Mouse (Mus musculus) kidney, embryonic 14.5 days (tissue): Measurements from ENCODE around the gene Rad9a. TPM values are rescaled to one million over a fixed set of nuclear protein-coding genes. Genes with fewer than 3 reads are reported as not detected.
"Not testable (repeated sequence)": the region's sequence is repeated elsewhere in the genome, so short reads cannot be mapped to it uniquely, and the experiment has no call there.

Source experiments
- ATAC-seq: fragments of 200-750 bp; cut with Nextera tagmentation; 2 replicates; pipeline ENCODE4 v1.8.0; 2017; ENCODE audit warnings: moderate number of reproducible peaks, mild to moderate bottlenecking, moderate TSS enrichment, moderate library complexity; ENCODE audit not compliant: low FRiP score, low TSS enrichment
- H3K27ac ChIP-seq: fragments of 300-500 bp; sonication (generic); 2 replicates; pipeline ENCODE4 v1.5.1; 2014; ENCODE audit warnings: low read depth, mild to moderate bottlenecking, low read length, moderate library complexity, mixed read lengths
- H3K27me3 ChIP-seq: fragments of 300-500 bp; sonication (generic); 2 replicates; pipeline ENCODE4 v1.6.1; 2014; ENCODE audit warnings: mild to moderate bottlenecking, low read length; ENCODE audit not compliant: control insufficient read depth, insufficient read depth
- H3K36me3 ChIP-seq: fragments of 300-500 bp; sonication (generic); 2 replicates; pipeline ENCODE4 v1.6.1; 2014; ENCODE audit warnings: low read length, mixed read lengths; ENCODE audit not compliant: control insufficient read depth, insufficient read depth
- H3K4me1 ChIP-seq: fragments of 300-500 bp; sonication (generic); 2 replicates; pipeline ENCODE4 v1.6.1; 2014; ENCODE audit warnings: low read length, mixed read lengths; ENCODE audit not compliant: control insufficient read depth, insufficient read depth
- H3K4me2 ChIP-seq: fragments of 300-500 bp; sonication (generic); replicated peaks from 2 replicates; pipeline ENCODE4 v1.6.1; 2014; ENCODE audit warnings: low read depth, mild to moderate bottlenecking, low read length
- H3K4me3 ChIP-seq: fragments of 300-500 bp; sonication (generic); 2 replicates; pipeline ENCODE4 v1.5.1; 2014; ENCODE audit warnings: mild to moderate bottlenecking, low read length
- H3K9ac ChIP-seq: fragments of 300-500 bp; sonication (generic); 2 replicates; pipeline ENCODE4 v1.6.1; 2014; ENCODE audit warnings: low read depth, mild to moderate bottlenecking, low read length, moderate library complexity
- H3K9me3 ChIP-seq: fragments of 300-500 bp; sonication (generic); 2 replicates; pipeline ENCODE4 v1.6.1; 2016; ENCODE audit warnings: low read length; ENCODE audit not compliant: control insufficient read depth
- WGBS: fragments of 180-500 bp; shearing (Covaris S2); extraction: QIAGEN DNeasy Blood & Tissue Kit; methylation state at CpG from one replicate; pipeline ENCODE4 v1.1.7; 2014; 5-methylcytosine and 5-hydroxymethylcytosine counted together
- polyA plus RNA-seq: library from polyadenylated mRNA; unstranded; fragments of >200 nt; fragmentation: Nextera tagmentation; extraction: Ambion mirVana; gene quantifications from 2 replicates; pipeline ENCODE4 v1.2.1, GENCODE M21; 2014

Rad9a gene
- 34.7 and 39.5 TPM in 2 replicates for polyA plus RNA-seq

DNA sequence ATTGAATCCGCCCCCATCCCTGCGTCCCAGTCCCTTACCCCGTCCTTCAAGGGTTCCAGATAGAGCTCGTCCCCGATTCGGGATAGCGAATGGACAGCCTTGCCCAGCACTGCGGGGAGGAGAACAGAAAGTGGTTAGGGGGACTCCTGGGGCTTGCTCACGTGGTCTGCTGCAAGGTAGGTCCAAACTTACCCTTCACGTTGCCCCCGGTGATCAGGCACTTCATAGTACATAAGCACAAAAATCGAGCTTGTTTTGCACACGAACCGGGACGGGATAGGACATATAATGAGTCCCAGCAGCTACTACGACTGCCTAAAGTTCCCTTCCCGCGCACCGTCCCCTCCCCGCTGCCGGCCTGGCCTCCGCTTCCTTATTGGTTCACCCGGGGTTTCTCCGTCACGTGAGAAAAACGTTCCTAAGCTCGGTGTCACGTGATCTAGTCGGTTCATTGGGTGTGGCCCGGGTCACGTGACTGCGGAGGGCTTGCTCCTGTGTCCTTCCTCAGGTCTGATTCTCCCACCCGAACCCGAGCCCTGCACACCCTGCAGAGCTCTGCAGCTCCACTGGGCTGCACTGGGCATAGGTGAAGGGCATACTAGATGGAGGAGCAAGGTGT lies at the start of gene Rad9a:
Rad9a (minus strand) TSS at position 372 of the 619 bp plus-strand sequence.
- ATAC-seq, result peak; percentile 85
- WGBS, result under 1% methylated on average over 34 of the region's 34 CpGs
- Histone ChIP-seq H3K27ac (peak within 1 kb of the TSS; percentile 12; the same call in 1 of the 2 replicates), H3K4me1 (peaks cover 19% of the 10 kb centered on the region), H3K36me3 (peaks cover 36% of the 10 kb centered on the region; the same call in 1 of the 2 replicates), H3K27me3 (no peaks in the 10 kb centered on the region; the same call in 1 of the 2 replicates), H3K4me3 (peak within 1 kb of the TSS; percentile 71), H3K4me2 (peak within 1 kb of the TSS; percentile 82), H3K9ac (peak within 1 kb of the TSS; percentile 83), H3K9me3 (no peaks in the 10 kb centered on the region)

GRCm38 (mm10) chr19:4248683-4249082 lies 47.2 kb upstream of the Rad9a start:
- not testable (repeated sequence) for H3K4me2 ChIP-seq, H3K4me1 ChIP-seq, H3K27me3 ChIP-seq, H3K9ac ChIP-seq, H3K9me3 ChIP-seq, ATAC-seq, H3K27ac ChIP-seq, H3K36me3 ChIP-seq, H3K4me3 ChIP-seq
- 69% methylated on average over 1 of the region's 1 CpGs for WGBS

- H3K4me2 ChIP-seq, result no peak overlapping the region
- no peaks in the 10 kb centered on the region for H3K36me3 ChIP-seq
- 56% methylated on average over 1 of the region's 1 CpGs for whole genome bisulfite sequencing
- H3K9me3 ChIP-seq, result no peaks in the 10 kb centered on the region
- ATAC-seq, result no peak
- no peak overlapping the region for H3K4me3 ChIP-seq
- no peaks in the 10 kb centered on the region for H3K4me1 ChIP-seq
- no peaks in the 10 kb centered on the region; the same call in 1 of the 2 replicates for H3K27me3 ChIP-seq
- no peak overlapping the region for H3K27ac ChIP-seq
- H3K9ac ChIP-seq, result no peak overlapping the region
Measured at GRCm38 (mm10) chr19:4247010-4247409, 45.5 kb upstream of the Rad9a start.

DNA sequence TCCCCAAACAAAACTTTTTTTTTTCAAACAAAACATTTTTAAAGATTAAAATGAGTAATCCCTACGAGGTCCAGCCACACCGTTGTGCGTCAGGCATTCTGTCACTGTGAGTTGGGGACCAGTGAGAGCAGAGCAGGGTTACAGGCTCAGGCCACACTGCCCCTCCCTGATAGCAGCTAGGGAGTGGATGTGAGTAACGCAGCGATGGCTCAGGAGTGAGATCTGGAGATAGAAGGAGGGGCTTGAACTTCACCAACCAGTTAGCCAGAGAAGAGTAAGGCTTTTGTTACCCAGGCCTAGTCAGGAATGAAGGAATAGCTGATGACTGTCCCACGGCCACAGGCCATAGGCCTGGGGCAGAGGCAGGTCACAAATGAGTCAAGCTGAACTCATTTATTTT lies 43.3 kb upstream of the Rad9a start:
- no peaks in the 10 kb centered on the region for H3K36me3 ChIP-seq
- H3K4me3 ChIP-seq, result no peak overlapping the region
- H3K27me3 ChIP-seq, result no peaks in the 10 kb centered on the region; the same call in 1 of the 2 replicates
- H3K4me1 ChIP-seq, result no peaks in the 10 kb centered on the region
- no peak overlapping the region for H3K4me2 ChIP-seq
- no peak for ATAC-seq
- H3K9ac ChIP-seq, result no peak overlapping the region
- 79% methylated on average over 6 of the region's 6 CpGs for WGBS
- no peak overlapping the region for H3K27ac ChIP-seq
- H3K9me3 ChIP-seq, result no peaks in the 10 kb centered on the region

DNA sequence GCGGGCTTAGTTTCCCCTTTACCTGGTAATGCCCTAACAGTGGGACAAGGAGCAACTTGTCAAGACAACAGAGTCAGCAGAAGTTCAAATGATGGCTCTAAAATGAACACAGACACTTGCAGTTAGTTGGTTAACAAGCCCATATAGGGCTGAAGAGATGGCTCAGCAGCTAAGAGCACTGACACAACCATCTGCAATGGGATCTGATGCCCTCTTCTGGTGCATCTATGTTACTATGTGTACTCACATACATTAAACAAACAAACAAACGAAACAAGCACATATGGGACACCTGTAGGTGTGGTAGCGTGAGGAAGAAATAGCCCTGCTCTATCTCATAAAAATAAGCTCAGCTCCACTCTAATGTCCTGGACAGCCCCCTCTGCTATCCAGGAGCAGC lies 41.0 kb upstream of the Rad9a start:
- Histone ChIP-seq H3K4me1 (no peaks in the 10 kb centered on the region), H3K4me2 (no peak overlapping the region), H3K9ac (no peak overlapping the region), H3K27ac (no peak overlapping the region), H3K4me3 (no peak overlapping the region), H3K27me3 (no peaks in the 10 kb centered on the region), H3K9me3 (no peaks in the 10 kb centered on the region), H3K36me3 (no peaks in the 10 kb centered on the region)
- no peak for ATAC-seq
- WGBS, result 68% methylated on average over 3 of the region's 3 CpGs

DNA sequence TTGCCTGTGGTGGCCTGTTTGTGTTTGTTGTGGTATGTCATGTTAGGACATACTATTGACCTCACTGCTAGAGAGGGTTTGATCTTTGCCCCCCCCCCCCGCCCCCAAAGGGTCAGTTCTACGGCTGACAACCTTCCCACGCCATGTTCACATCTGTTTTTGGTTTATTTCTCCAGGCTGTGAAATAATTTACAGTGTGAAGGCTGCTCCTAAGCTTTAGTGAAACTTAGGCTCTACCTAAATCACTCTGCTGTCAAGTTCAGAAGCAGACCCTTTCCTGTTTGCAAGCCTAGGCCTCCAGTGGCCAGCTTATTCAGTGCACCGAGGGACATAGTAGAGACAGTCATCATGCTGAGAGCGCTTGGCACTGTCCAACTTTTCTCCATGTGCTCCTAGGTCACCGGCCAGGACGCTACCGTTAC lies 38.8 kb upstream of the Rad9a start:
- Histone ChIP-seq H3K4me3 (no peak overlapping the region), H3K4me2 (no peak overlapping the region), H3K9me3 (no peaks in the 10 kb centered on the region), H3K27ac (no peak overlapping the region), H3K36me3 (no peaks in the 10 kb centered on the region), H3K27me3 (no peaks in the 10 kb centered on the region), H3K9ac (no peak overlapping the region), H3K4me1 (no peaks in the 10 kb centered on the region)
- ATAC-seq, result peak; percentile 79
- WGBS, result 31% methylated on average over 8 of the region's 8 CpGs

DNA sequence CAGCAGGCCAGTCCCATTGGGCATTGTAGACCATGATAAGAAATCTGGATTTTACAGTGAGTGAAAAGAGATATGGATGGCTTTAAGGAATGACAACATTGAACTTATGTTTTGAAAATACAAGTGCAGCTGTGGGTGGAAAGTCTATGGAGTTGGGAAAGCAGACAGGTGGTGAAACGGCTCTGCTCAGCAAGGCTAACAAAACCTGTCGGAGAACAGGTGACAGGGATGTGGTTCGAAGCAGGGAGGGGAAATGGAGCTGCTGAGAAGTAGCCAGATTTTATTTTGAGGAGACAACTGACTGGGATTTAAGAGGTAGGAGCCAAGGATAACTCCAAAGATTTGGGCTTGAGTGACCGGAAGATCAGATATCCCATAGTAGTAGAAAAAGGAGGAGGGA lies 33.1 kb upstream of the Rad9a start:
- no peaks in the 10 kb centered on the region for H3K9me3 ChIP-seq
- H3K4me1 ChIP-seq, result peaks cover 20% of the 10 kb centered on the region
- 74% methylated on average over 4 of the region's 4 CpGs for WGBS
- no peak overlapping the region for H3K4me2 ChIP-seq
- no peak overlapping the region for H3K4me3 ChIP-seq
- ATAC-seq, result no peak
- H3K9ac ChIP-seq, result no peak overlapping the region
- H3K27me3 ChIP-seq, result no peaks in the 10 kb centered on the region
- no peak overlapping the region for H3K27ac ChIP-seq
- no peaks in the 10 kb centered on the region for H3K36me3 ChIP-seq

GRCm38 (mm10) chr19:4232651-4233050 lies 31.2 kb upstream of the Rad9a start:
- Histone ChIP-seq H3K4me2 (peak overlapping the region; percentile 51; the same call in 1 of the 2 replicates), H3K9me3 (no peaks in the 10 kb centered on the region), H3K9ac (0 out of 2 replicates have a peak overlapping the region, but pooled peaks have one; percentile 32), H3K27ac (no peak overlapping the region), H3K36me3 (no peaks in the 10 kb centered on the region), H3K27me3 (no peaks in the 10 kb centered on the region), H3K4me1 (peaks cover 23% of the 10 kb centered on the region), H3K4me3 (no peak overlapping the region)
- 76% methylated on average over 7 of the region's 7 CpGs for WGBS
- ATAC-seq, result no peak

DNA sequence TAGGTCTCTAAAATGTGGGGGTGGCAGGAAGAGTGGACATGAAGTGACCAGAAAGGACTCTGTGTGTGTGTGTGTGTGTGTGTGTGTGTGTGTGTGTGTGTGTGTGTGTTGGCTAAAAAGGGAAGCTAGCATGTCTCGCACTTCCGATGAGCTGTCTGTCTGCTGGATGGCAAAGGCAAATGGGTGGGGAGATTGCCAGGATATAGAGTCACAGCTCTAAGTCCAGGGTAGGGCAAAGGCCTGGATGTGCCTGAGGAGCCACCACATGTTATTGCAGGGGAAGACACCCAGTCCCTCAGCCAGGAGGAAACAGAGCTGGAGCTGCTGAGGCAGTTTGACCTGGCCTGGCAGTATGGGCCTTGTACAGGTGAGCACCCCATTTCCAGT lies 30.7 kb upstream of the Rad9a start:
- Histone ChIP-seq H3K9ac (peak overlapping the region; percentile 44; the same call in 1 of the 2 replicates), H3K36me3 (no peaks in the 10 kb centered on the region), H3K27me3 (no peaks in the 10 kb centered on the region), H3K9me3 (no peaks in the 10 kb centered on the region), H3K4me3 (peak overlapping the region; percentile 46), H3K4me1 (peaks cover 23% of the 10 kb centered on the region), H3K4me2 (peak overlapping the region; percentile 51), H3K27ac (peak overlapping the region; percentile 53; the same call in 1 of the 2 replicates)
- 43% methylated on average over 2 of the region's 2 CpGs for whole genome bisulfite sequencing
- 0 out of 2 replicates have a peak, but pooled peaks have one; percentile 1 for ATAC-seq
